Mouse (Mus musculus) heart, embryonic 13.5 days (tissue): ENCODE measurements around the gene Ndufb11. TPM values are rescaled to one million over a fixed set of nuclear protein-coding genes. Genes with fewer than 3 reads are reported as not detected.

Experiments
- ATAC-seq: fragments of 200-750 bp; cut with Nextera tagmentation; 2 replicates; pipeline ENCODE4 v1.8.0; 2017; ENCODE audit warnings: moderate TSS enrichment; ENCODE audit not compliant: insufficient number of reproducible peaks, low FRiP score, low TSS enrichment; ENCODE audit errors: extremely low read depth
- H3K27ac ChIP-seq: fragments of 300-500 bp; sonication (generic); replicated peaks from 2 replicates; pipeline ENCODE4 v1.5.1; 2015; ENCODE audit warnings: moderate library complexity, mild to moderate bottlenecking, inconsistent platforms
- H3K27me3 ChIP-seq: fragments of 300-500 bp; sonication (generic); replicated peaks from 2 replicates; pipeline ENCODE4 v1.6.1; 2015; ENCODE audit warnings: mild to moderate bottlenecking, inconsistent platforms
- H3K36me3 ChIP-seq: fragments of 300-500 bp; sonication (generic); 2 replicates; pipeline ENCODE4 v1.6.1; 2015; ENCODE audit warnings: mild to moderate bottlenecking, inconsistent platforms
- H3K4me1 ChIP-seq: fragments of 300-500 bp; sonication (generic); 2 replicates; pipeline ENCODE4 v1.6.1; 2015; ENCODE audit warnings: inconsistent platforms
- H3K4me2 ChIP-seq: fragments of 300-500 bp; sonication (generic); 2 replicates; pipeline ENCODE4 v1.6.1; 2015; ENCODE audit warnings: inconsistent platforms, mild to moderate bottlenecking, moderate library complexity
- H3K4me3 ChIP-seq: fragments of 300-500 bp; sonication (generic); 2 replicates; pipeline ENCODE4 v1.5.1; 2015; ENCODE audit warnings: moderate library complexity, mild to moderate bottlenecking, inconsistent platforms
- H3K9ac ChIP-seq: fragments of 300-500 bp; sonication (generic); 2 replicates; pipeline ENCODE4 v1.6.1; 2015; ENCODE audit warnings: inconsistent platforms, mild to moderate bottlenecking, moderate library complexity
- H3K9me3 ChIP-seq: fragments of 300-500 bp; sonication (generic); 2 replicates; pipeline ENCODE4 v1.6.1; 2016; ENCODE audit warnings: inconsistent platforms
- WGBS: fragments of 180-500 bp; shearing (Covaris S2); methylation state at CpG from one replicate; pipeline ENCODE4 v1.1.7; 2015; ENCODE audit warnings: mixed read lengths; 5-methylcytosine and 5-hydroxymethylcytosine counted together
- polyA plus RNA-seq: library from polyadenylated mRNA; unstranded; fragments of >200 nt; fragmentation: Nextera tagmentation; extraction: Ambion mirVana; gene quantifications from 2 replicates; pipeline ENCODE4 v1.2.1, GENCODE M21; 2015

Ndufb11 gene
- 332 and 376 TPM in 2 replicates for polyA plus RNA-seq

GRCm38 (mm10) chrX:20617176-20617902 lies at the start of gene Ndufb11, which contains the start of gene Rbm10:
Gene Ndufb11 (minus strand): TSS chrX:20617619.
Gene Rbm10 (plus strand): TSS chrX:20617503.
- ATAC-seq, result peak; percentile 93
- WGBS, result 7% methylated on average over 48 of the region's 49 CpGs
- Histone ChIP-seq H3K36me3 (peaks cover 39% of the 10 kb centered on the region), H3K9ac (peak within 1 kb of the TSS; percentile 87), H3K4me2 (peak within 1 kb of the TSS; percentile 72), H3K4me1 (peaks cover 17% of the 10 kb centered on the region), H3K4me3 (peak within 1 kb of the TSS; percentile 76), H3K27me3 (no peaks in the 10 kb centered on the region), H3K9me3 (no peaks in the 10 kb centered on the region), H3K27ac (peak within 1 kb of the TSS; percentile 94)

DNA sequence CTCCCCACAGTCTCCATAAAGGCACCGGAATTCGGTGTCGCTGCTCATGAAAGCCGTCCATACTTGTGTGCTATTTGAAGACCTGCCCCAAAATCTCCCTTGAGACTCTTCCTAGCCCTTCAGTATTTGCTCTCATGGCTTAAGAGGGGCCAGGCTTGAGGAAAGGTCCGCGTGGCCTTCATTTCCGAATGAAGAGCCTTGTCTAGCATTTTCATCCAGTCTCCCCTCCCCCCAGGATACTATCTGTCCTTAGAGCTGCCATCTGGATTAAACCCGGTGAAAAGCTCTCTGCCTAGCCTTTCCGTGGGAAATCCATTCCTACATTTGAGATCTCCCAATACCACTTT lies 46.0 kb upstream of the Ndufb11 start:
- 11% methylated on average over 9 of the region's 9 CpGs for WGBS
- ATAC-seq, result peak; percentile 3; the same call in 1 of the 2 replicates
- peak overlapping the region; percentile 86 for H3K9ac ChIP-seq
- peak overlapping the region; percentile 75 for H3K4me2 ChIP-seq
- H3K27ac ChIP-seq, result peak overlapping the region; percentile 84
- H3K27me3 ChIP-seq, result no peaks in the 10 kb centered on the region
- H3K4me3 ChIP-seq, result peak overlapping the region; percentile 71
- H3K36me3 ChIP-seq, result peaks cover 28% of the 10 kb centered on the region
- peaks cover 26% of the 10 kb centered on the region for H3K4me1 ChIP-seq
- no peaks in the 10 kb centered on the region for H3K9me3 ChIP-seq

DNA sequence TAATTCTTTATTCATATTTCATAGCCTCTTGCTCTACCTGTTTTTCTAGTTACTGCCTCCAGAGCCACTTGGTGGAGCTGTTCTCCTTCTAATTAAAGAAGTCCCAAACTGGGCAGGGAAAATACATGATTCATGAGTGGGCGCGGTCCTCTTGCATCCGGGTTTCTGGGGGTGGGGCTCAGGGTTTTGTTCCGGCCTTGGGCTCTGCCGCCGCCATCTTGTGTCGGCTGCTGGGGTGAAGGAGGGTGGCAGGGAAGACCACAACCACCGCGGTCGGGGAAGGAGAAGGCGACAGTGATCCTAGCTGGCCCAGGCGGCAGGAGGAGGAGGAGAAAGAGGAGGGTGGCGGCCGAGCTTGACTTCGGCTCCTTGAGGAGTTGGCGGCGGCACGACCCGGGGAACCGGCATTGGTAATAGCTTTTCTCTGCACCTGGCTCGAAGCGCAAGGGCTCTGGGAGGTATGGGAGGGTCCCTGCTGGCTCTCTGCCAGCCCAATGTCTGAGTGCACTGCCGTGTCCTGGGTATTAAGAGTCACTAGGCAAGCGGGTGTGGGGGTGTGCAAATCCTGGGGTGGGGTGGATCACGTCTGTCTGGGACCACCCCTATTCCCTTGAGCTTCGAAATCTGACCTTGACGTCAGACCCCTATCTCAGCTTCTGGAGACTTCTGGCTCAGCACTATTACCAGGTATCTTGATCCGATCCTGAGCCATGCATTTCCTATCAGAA lies 45.5 kb upstream of the Ndufb11 start:
- Histone ChIP-seq H3K27me3 (no peaks in the 10 kb centered on the region), H3K9me3 (no peaks in the 10 kb centered on the region), H3K4me3 (peak overlapping the region; percentile 71), H3K27ac (peak overlapping the region; percentile 84), H3K4me1 (peaks cover 26% of the 10 kb centered on the region), H3K36me3 (peaks cover 22% of the 10 kb centered on the region), H3K9ac (peak overlapping the region; percentile 86), H3K4me2 (peak overlapping the region; percentile 75)
- peak; percentile 73 for ATAC-seq
- 9% methylated on average over 28 of the region's 28 CpGs for WGBS

- peaks cover 17% of the 10 kb centered on the region for H3K36me3 ChIP-seq
- no peak overlapping the region for H3K27ac ChIP-seq
- H3K4me3 ChIP-seq, result peak overlapping the region; percentile 71
- no peaks in the 10 kb centered on the region for H3K27me3 ChIP-seq
- H3K4me1 ChIP-seq, result peaks cover 26% of the 10 kb centered on the region
- no peak overlapping the region for H3K9ac ChIP-seq
- 23% methylated on average over 5 of the region's 5 CpGs for WGBS
- H3K9me3 ChIP-seq, result no peaks in the 10 kb centered on the region
- H3K4me2 ChIP-seq, result no peak overlapping the region
- no peak for ATAC-seq
Measured at GRCm38 (mm10) chrX:20662317-20662715, 44.9 kb upstream of the Ndufb11 start.

DNA sequence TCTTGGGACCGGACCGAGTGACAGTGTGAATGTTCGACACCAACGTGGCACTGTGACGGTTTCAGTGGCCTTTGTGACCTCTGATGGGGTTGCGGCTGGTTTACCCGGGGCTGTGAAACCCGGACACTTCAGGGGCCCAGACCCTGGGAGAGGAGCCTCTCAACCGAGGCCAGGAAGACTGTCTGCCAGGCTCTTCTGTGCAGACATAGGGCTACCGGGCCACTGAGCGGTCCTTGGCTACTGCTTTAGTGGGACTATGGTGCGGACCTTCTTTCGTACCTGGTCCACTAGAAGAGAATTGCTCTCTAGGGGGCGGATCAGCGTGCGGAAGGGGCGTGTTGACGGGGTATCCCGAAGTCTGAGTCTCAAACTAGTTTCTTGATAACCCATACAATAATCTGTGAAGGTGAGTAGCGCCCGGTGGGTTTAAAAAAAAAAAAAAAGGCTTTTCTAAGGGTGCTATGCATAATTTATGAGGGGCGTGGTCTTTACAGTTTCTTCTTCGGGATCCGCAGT lies 41.5 kb upstream of the Ndufb11 start:
- Histone ChIP-seq H3K4me1 (peaks cover 2% of the 10 kb centered on the region), H3K9ac (peak overlapping the region; percentile 80), H3K27me3 (no peaks in the 10 kb centered on the region), H3K27ac (peak overlapping the region; percentile 55; the same call in 1 of the 2 replicates), H3K9me3 (no peaks in the 10 kb centered on the region), H3K4me2 (peak overlapping the region; percentile 83), H3K4me3 (peak overlapping the region; percentile 56), H3K36me3 (no peaks in the 10 kb centered on the region)
- WGBS, result 22% methylated on average over 24 of the region's 24 CpGs
- no peak for ATAC-seq

GRCm38 (mm10) chrX:20658026-20658652 lies 40.7 kb upstream of the Ndufb11 start, which contains the start of gene Uba1:
Gene Uba1 (plus strand): TSS chrX:20658326.
- H3K27me3 ChIP-seq, result no peaks in the 10 kb centered on the region
- peak within 1 kb of the TSS; percentile 80 for H3K9ac ChIP-seq
- peak within 1 kb of the TSS; percentile 83 for H3K4me2 ChIP-seq
- peak; percentile 74 for ATAC-seq
- no peaks in the 10 kb centered on the region for H3K36me3 ChIP-seq
- no peaks in the 10 kb centered on the region for H3K4me1 ChIP-seq
- WGBS, result 8% methylated on average over 27 of the region's 27 CpGs
- H3K27ac ChIP-seq, result peak within 1 kb of the TSS; percentile 55
- no peaks in the 10 kb centered on the region for H3K9me3 ChIP-seq
- peak within 1 kb of the TSS; percentile 56 for H3K4me3 ChIP-seq

DNA sequence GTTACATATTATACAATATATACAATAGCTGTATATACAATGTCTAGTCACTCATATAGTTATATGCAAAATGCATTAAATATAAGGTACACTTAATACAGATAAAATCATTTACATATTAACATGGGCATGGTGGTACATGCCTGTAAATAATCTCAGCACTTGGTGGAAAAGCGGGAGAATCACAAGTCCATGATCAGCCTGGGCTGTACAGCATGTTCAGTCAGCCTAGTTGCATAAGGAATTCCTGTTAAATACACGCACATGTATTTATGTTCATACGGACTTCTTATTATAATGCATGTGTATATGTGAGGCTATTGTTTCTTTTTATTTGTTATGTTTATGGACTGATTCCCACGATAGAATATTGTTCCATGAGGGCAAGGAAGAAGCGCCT lies 40.2 kb upstream of the Ndufb11 start:
- Histone ChIP-seq H3K4me2 (peak overlapping the region; percentile 83), H3K27me3 (no peaks in the 10 kb centered on the region), H3K36me3 (no peaks in the 10 kb centered on the region), H3K9me3 (no peaks in the 10 kb centered on the region), H3K4me3 (peak overlapping the region; percentile 56), H3K27ac (no peak overlapping the region), H3K9ac (0 out of 2 replicates have a peak overlapping the region, but pooled peaks have one; percentile 52), H3K4me1 (no peaks in the 10 kb centered on the region)
- WGBS, result 19% methylated on average over 5 of the region's 5 CpGs
- no peak for ATAC-seq

DNA sequence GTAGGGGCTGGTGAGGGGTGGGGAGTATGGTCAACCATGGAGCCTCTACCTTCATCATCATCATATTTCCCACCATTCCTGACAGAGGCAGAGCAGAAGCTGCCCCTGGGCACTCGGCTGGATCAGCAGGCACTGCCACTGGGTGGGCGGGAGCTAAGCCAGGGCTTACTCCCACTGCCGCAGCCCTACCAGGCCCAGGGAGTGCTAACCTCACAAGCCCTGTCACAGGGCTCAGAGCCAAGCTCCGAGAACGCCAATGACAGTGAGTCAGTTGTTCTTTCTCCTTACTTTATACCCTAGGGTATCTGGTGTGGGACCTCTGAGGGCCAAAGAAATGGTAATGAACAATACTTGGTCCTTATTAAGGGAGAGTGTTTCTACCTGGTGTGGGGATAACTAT lies 27.4 kb upstream of the Ndufb11 start:
- Histone ChIP-seq H3K4me1 (no peaks in the 10 kb centered on the region), H3K27ac (no peak overlapping the region), H3K27me3 (no peaks in the 10 kb centered on the region), H3K36me3 (peaks cover 90% of the 10 kb centered on the region), H3K4me2 (no peak overlapping the region), H3K9me3 (no peaks in the 10 kb centered on the region), H3K9ac (no peak overlapping the region), H3K4me3 (no peak overlapping the region)
- WGBS, result 73% methylated on average over 5 of the region's 5 CpGs
- no peak for ATAC-seq

- no peak overlapping the region for H3K27ac ChIP-seq
- no peaks in the 10 kb centered on the region for H3K9me3 ChIP-seq
- peaks cover 5% of the 10 kb centered on the region; the same call in 1 of the 2 replicates for H3K4me1 ChIP-seq
- no peak overlapping the region for H3K4me2 ChIP-seq
- no peak for ATAC-seq
- WGBS, result 80% methylated on average over 2 of the region's 2 CpGs
- no peak overlapping the region for H3K4me3 ChIP-seq
- H3K36me3 ChIP-seq, result peaks cover 80% of the 10 kb centered on the region
- H3K27me3 ChIP-seq, result no peaks in the 10 kb centered on the region
- no peak overlapping the region for H3K9ac ChIP-seq
Measured at GRCm38 (mm10) chrX:20638141-20638540, 20.7 kb upstream of the Ndufb11 start.

DNA sequence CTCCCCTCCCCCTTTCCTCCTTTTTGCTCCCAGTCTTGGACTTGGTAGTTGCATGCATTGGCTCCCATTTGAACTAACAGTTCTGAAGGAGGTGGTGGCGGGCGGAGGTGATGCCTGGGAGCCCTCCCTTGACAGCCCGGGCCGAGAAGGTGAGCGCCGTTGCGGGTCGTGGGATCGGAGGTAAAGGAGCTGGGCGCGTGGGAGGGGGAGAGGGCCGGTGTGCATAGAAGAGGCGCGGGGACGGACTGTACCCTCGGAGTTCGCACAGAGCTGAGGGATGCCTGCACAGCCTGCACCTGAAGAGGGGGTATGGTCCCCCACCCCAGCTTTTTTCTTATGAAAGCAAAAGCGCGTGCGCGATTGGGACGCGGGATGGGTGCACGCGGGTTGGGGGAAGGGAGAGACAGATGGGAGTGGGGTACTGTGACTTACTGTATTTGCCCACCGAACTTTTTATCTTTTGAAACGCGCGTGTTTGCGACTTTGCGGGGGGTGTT lies 532 bp upstream of the Ndufb11 start:
- WGBS, result 9% methylated on average over 31 of the region's 31 CpGs
- peak overlapping the region; percentile 87 for H3K9ac ChIP-seq
- no peaks in the 10 kb centered on the region for H3K9me3 ChIP-seq
- no peaks in the 10 kb centered on the region for H3K27me3 ChIP-seq
- H3K27ac ChIP-seq, result peak overlapping the region; percentile 94
- H3K4me1 ChIP-seq, result peaks cover 17% of the 10 kb centered on the region
- peak overlapping the region; percentile 76 for H3K4me3 ChIP-seq
- H3K36me3 ChIP-seq, result peaks cover 45% of the 10 kb centered on the region
- H3K4me2 ChIP-seq, result peak overlapping the region; percentile 72
- peak; percentile 32; the same call in 1 of the 2 replicates for ATAC-seq

- Histone ChIP-seq H3K4me1 (peaks cover 17% of the 10 kb centered on the region), H3K4me3 (peak overlapping the region; percentile 76), H3K9me3 (no peaks in the 10 kb centered on the region), H3K27ac (peak overlapping the region; percentile 94), H3K36me3 (peaks cover 35% of the 10 kb centered on the region), H3K4me2 (peak overlapping the region; percentile 70), H3K27me3 (no peaks in the 10 kb centered on the region), H3K9ac (peak overlapping the region; percentile 82)
- WGBS, result 6% methylated on average over 17 of the region's 17 CpGs
- no peak for ATAC-seq
Measured at GRCm38 (mm10) chrX:20616861-20617175, 601 bp downstream of the Ndufb11 start.
